Mouse (Mus musculus) embryo, embryonic 10.5 days (tissue): ENCODE results near the gene Cpe.
A peak's percentile ranks its signal among the peaks of the same experiment; 100 is the strongest.
"Not testable (repeated sequence)": the region's sequence is repeated elsewhere in the genome, so short reads cannot be mapped to it uniquely, and the experiment has no call there.

ENCODE experiments used
- DNase-seq: peaks from one replicate; pipeline ENCODE4 v3.0.0-alpha.2; 2015; ENCODE audit warnings: low spot score

The Cpe gene

DNA sequence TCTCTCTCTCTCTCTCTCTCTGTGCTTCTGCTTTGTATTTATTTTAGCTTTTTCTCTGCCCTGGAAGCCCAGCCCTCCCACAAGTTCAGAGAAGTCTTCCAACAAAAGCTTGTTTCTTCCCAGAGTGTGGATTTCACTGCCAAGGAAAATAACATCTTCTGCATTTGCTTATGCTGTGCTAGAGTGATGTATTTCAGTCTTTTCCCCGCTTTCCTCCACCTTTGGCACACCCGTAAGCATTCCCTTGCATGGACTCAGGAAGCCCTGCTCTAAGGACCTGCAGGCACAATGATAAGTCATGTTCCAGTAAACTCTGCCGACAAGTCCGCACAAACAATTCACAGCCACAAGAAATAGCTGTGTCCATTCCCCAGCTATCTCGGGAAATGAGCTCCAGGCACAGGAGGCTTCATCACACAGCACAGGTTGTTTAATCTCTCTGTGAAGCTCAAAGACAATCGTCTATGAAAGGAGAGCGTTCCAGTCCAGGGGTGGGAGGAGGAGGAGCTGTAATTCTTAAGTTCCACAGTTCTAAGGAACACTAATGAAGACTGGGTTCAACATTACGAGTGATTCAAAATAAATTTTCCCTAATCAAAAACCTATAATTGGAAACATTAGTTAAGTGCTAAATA lies 17.8 kb downstream of the Cpe start:
- no peak for DNase-seq

DNA sequence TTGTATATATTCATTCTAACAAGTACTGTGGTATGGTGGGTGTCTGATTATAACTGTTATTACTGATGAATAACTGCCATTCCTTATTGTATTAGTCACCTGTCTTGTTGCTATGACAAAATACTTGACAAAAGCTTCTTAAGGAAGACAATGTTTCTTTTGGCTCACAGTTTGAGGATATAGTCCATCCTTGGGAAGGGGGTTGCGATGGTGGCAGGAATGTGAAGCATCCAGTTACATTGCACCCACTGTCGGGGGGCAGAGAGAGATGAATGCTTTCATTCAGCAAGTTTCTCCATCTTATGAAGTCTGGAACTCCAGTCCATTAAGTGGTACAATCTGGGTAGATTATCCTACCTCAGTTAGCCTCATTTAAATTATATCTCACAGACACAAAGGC lies 19.9 kb downstream of the Cpe start:
- no peak for DNase-seq

DNA sequence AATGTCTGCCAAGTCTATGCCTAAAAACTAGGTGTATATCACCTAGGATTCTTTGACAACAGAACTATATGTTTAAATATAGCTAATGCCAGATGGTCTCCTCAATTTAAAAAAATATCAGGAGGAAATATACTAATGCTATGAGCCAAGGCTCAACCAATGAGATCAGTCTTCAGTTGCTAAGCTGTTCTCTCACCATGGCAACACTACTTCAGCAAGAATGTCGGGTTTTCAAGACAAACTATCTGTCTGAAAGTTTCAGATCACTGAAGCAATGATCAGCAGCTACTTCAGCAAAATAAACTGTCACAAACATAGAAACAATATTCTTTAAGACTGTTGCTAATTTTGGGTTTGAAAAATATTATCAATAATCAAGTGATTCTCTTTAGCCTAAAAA lies 20.9 kb downstream of the Cpe start:
- DNase-seq = no peak

DNA sequence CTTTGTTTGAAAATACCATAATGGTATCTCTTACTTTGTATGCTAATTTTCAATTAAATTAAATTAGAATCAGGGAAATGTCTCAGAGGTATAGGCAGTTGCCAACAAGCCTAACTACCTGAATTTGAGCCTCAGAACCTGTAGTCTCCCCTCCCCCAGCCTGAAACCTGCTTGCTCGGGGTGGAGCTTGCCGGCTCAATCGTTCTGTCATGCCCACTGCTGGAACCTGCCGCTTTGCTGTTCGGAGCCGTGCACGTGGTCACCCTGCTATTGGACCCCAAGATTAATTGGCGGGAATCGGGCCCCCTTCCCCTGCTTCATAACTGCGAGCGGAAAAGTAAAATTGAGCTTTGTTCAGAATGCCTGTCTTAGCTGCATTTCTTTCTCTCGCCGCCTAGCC lies 26.5 kb downstream of the Cpe start:
- not testable (repeated sequence) for DNase-seq

DNA sequence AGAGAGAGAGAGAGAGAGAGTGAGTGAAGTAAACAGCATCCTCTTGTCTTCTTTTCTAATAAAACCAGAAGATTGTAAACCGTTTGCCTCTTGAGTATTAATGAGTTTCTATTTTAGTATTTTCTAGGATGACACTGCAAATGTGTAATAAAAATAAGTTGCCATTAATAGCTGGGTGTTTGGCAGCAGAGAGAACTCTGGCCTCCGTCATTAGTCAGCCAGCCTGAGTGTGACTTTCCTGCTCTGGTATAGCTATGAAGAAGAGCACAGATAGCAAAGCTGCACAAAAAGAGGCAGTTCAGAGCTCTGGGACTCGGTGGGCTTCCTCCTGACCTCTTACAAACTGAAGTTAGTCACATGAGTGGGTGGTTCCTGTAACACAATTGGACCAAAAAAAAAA lies 27.3 kb downstream of the Cpe start:
- DNase-seq = no peak

DNA sequence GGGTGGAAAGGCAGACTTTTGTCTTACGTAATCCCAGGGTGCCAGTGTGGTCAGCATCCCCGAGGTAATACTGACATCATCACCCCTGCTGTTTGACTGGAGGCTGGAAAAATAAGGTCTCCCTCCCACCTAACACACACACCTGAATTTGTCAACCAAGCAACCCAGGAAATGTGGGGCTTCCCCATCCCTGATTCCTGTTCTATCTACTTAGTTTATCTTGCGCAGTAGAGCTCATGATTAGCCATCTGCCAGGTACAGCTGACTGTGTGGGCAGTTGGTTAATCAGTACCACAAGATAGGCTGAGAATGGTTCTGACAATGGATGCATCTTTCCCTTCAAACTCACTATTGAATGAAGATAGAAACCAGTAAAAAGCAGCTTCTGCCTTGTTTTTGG lies 28.0 kb downstream of the Cpe start:
- DNase-seq = no peak

DNA sequence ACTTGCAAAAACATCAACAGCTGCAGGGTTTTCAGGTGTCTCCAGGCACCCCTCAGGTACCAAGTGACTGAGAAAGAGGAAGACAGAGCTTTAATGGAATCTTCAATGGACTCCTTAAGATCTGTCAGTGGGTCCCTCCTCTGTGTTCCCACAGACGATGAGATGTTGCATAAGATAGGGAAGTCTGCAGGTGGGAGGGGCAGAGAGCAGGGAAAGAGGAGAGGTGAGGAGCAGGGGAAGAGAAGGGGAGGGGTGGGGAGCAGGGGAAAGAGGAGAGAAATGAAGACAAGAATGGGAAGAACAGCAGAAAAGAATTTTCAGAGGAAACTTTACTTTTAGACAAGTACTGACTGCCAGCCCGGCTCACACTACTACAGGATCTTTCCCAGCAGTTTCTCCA lies 28.5 kb downstream of the Cpe start:
- DNase-seq = no peak

DNA sequence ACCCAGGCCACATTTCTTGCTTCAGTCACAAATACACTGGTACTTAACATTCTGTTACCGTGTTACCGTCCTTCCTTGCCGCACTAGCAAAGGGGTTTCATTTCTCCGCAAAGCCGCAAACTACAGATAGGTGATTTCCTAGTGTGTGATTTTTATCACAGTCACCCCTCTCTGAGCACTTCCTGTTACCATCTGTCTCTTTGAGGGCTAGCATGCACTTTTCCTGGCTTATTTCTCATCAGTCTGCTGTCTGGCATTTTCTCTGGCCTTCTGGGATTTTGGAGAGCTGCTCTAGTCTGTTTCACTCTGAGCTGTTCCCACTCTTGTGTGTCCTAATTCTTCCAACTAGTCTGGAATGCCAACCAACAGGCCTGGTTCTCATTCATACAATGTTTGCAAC lies 33.8 kb downstream of the Cpe start:
- DNase-seq = no peak

DNA sequence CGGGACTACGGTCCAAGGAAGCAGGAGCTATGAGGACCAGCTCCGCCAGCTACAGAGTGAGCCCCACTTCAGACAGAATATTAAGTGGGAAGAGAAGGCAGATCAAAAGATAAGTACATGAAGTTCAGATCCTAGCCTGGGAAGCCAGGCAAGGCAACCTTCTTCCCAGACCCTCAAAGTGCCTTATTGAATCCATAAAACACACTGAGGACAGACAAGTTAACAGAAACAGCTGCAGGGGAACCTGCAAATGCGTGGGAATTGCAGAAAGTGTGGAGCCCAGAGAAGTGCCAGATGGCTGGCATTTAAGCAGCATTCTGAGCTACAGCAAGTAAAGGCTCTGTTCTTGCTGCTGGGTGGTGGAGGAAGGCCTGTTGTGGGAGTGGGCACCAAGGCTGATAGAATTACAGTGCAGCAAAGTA lies 34.9 kb downstream of the Cpe start:
- peak; percentile 13 for DNase-seq

DNA sequence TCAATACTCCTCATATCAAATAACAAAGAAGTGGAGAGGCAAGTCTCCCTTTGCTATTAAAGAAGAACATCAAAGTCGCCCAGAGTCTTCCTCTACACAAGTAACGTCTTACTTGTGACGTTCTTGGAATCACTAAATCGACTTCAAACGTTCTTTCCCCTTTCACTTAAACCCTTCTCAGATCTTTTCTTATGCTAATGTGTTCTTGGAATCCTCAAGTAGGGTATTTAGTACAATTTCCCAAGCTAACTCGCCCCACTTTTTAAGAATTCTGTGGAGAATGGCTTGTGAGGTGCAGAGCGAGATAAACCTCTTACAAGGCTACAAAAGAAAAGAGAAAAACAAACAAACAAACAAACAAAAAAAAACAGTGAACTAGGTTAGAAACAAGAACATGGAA lies 35.3 kb downstream of the Cpe start:
- peak; percentile 9 for DNase-seq

DNA sequence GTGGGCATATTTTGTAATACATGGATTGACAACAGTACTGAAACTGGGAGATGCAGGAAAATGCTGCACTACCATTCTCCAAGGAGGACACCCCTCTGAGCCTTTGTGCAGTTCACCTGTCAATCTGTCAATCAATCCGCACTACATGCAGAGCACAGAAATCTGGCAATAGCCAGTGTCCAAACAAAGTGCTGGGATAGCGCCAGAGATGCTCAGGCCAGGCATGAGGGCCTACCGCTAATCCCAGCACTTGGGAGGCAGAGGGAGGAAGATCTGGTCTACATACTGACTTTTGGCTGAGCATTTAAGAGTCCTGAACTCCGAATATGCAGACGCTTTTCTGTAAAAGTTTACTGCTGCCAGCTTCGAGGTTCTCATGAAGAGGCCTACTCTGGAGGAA lies 37.0 kb downstream of the Cpe start:
- DNase-seq = no peak

DNA sequence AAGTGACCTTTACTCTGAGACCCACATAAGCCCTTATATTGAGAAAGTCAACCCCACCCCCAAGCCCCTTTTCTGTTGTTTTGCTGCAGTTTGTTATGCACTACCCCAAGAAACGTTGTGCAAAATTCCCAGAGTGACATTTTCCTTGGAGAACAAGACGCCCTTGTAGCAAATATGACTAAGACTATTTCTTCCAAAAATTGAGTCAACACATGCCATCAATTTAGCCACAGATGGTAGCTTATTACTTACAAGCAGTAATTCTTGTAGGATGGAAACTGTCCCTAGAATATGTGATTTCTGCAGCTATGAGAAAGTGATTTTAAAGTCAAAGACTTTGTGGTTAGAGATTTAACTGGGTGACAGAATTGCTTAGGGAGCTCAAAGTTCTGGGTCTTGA lies 37.8 kb downstream of the Cpe start:
- DNase-seq = no peak

DNA sequence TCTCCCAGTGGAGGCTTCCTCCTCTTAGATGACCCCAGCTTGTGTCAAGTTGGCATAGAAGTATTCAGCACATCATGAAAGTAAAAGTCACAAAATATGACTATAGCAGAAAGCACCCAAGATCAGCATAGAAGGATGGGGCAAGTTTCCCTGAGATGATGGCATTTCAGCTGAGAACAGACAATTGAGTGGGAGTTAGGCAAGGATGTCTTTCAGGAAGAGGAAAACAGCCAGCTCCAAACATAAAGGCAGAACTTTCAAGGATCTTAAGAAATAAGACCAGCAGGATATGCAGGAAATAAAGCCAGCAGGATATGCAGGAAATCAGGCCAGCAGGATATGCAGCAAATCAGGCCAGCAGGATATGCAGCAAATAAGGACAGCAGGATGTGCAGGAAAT lies 40.6 kb downstream of the Cpe start:
- DNase-seq = no peak

DNA sequence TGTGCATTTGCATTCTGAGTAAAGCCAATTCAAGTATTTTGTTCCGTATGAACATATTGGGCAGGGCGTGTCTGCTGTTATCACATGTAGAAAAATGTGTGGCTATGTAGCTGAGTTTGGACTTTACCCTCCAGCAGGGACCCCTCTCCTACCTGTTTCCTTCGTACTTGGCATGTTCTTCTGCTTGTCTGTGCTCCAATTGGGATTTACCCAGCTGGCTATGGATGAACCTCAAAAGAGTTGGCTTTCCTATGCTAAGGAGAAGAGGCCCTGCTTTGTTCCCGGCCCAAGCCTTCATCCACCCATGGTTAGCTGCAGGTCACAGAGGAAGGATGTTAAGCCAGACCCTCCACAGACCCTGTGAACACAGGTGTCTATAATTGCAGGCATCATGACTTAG lies 44.8 kb downstream of the Cpe start:
- no peak for DNase-seq

DNA sequence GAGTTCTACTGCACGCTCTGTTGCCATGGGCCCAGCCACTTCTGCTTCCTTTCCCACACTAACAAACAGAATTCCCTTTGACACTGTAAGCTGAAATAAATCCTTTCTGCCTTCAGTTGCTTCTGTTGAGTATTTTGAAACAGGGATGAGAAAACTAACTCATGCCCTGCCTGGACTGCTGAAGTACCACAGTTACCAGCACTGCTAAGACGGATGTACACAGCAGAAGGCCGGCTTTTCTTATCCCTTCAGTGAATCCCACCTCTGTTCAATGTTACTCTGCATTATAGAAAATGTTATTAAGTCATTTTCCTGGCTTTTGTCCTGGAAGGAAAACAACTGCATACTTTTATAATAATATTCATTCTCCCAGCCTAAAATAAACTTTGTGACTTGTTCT lies 45.7 kb downstream of the Cpe start:
- no peak for DNase-seq

DNA sequence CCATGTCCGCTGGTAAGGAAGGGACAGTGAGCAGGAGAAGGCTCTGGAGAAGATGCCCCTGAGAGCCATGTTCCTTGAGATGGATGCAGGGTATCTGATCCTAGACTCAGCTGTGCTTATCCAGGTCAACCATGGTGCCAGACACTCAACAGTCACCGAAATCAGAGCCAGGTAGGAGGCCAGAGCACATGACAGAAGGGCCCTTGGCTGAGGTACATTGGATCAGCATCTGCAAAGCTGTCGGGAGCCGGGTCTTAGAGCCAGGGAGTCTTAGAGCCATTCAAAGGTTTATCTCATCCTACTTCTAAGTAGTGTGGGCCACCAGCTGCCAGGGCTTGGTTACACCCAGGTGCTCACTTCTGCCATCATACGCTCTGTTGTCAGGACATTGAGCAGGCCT lies 46.4 kb downstream of the Cpe start:
- no peak for DNase-seq

DNA sequence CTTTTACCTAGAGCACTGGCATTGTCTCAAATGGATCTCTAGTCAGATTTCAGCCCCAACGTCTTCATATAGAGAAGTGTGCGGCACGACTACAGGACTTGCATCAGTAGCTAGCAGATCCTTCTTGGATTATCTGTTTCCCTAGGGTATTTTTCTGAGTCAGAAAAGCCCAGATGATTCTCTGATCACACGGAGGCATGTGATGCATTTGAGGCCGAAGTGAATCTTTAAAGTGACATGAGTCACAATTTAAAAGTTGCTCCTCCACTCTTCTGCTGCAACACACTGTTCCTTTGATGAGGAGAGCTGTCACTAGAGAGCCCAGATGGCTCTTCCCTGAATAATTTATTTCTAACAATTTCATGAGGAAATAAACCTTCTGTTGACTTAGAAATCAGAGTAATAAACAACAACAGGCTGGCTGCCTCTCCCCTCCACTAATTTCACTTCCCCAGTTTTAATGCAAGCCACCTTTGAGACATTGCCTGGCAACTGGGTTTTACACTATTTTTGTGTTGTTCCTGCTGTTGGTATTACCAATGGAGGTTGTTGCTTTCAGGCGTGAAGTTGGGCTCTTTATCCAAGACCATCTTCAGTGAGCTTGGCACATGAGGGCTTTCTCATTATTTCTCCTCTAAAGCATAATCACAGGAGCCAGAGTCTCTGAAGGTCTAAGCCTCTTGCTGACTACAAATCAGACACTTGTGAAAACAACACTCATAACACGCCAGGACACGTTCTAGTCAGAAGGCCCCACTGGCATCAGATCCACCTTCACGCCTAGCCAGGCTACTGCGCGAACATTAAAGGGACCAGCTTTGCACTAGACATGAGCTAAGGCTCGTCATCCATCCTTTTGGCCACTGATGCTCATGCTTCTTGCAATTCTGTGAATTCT lies 48.5 kb downstream of the Cpe start:
- no peak for DNase-seq

DNA sequence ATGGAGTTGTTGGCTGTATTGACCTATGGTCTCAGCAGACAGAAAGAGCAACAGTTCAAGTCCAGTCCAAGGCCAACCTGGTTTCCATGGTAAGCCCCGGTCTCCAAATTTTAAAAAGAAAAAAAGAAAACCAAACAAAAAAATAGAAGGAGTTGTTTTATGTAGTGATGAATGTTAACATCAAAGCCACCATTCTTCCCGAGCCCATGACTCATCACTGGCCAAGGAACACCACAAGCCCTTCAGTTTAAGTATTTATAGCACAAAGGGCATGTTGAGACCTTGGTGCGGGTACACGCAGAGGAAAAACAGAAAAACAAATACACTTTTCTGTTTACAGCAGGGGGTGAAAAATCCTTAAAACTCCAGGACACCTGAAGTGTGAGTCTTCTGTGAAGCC lies 49.5 kb downstream of the Cpe start:
- DNase-seq = no peak

DNA sequence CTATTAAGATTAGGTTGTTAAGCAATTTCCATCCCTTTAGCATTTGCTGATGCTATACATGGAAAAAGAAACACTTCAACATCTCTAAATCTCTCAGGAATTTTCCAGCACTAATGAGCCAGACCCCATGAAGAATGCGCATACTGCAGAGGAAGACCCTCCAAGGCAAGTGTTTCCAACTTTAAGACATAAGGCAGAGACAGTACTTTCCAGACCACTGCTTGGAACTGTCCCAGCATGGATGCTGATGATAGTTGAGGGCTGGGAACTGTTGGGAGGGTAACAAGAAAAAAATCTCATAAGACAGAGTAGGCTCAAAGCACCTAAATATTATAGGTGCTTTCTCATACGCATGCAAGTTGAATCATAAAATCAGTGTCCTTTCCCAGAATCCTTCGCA lies 50.1 kb downstream of the Cpe start:
- DNase-seq = no peak

DNA sequence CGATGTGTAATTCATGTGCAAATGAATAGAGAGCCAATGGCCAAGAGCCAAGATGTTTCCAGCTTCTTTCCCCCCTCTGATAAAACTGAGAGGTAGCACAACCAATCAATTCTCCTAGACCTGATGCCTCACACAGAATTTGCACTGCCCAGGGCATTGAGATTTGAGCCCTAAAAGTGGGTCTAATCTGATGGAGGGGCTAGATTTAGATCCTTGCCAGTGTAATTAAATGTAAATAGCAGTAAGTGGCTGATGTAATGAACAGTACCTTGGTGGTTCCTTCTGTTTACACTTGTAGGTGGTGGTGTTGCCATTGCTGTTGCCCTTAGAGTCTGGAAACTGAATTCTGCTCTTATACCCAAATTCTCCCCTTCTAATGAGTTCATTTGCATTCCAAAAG lies 52.3 kb downstream of the Cpe start:
- DNase-seq = no peak

DNA sequence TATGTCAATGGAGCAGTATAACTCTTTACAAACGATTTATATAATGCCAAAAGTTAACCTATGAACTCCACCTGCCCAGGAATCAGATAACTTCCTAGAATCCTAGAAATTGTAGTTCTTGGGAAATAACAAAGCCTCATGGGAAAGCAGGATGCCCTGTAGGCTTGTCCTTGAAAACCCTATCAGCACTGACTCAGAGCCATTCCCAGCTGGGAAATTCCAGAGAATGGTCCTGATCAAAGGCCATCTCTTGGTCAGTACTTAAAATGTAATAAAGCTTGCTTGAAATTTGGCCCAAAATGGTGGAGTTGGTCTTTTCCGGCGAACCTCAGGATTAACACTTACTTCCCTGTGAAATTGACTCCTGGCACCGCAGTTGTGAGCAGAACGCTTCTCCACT lies 53.2 kb downstream of the Cpe start:
- no peak for DNase-seq

DNA sequence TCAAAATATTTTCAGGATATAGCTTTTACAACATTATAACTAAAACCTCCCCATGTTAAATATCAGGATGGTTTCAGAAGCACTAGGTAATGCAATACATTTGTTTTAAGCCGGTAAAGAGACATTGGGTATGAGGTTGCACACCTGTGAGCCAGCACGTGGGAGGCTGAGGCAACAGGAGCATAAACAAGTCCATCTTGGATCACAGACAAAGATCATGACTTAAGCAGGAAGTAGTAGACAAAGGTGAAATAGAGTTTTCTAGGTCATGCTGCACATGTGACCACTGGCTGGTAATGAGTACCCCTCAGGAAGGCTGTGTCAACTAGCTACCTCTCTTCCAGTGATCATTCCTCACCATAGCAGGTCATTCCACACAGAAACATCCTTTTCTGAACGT lies 58.0 kb downstream of the Cpe start:
- no peak for DNase-seq

DNA sequence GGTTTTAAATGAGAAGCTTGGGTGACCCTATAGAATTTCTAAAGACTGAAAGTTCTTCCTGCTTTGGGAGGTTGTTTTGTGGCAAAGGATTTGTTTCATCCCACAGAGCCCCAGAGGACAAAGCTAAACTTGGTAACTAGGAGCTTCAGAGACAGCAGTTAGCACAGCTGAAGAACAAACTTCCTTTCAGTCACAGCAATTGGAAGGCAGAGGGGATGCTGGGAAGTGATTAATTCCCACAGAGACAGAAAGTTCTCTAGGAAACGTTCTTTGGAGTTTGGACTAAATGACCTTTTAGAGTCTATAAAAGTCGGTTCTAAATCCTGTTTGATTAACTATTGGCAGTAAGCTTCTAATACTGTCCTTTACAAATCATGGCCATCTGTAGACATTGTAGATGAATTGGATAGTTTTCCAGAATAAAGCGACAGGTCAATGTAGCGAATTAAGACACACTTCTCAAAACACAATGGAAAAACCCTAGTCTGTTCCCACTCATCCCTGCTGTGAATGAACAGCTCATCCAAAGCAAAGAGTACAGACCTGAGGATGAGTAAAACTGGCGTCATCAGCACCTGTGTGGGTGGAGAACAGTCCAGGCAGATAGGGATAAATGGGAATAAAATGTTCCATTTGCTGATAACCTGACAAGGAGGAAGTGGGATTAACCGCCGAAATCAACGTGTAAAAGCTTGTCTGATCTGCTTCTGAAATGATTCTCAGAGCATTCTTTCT lies 58.6 kb downstream of the Cpe start:
- no peak for DNase-seq
